Mouse (Mus musculus): ENCODE results near the gene Ppp2r5c.

Ppp2r5c gene

DNA sequence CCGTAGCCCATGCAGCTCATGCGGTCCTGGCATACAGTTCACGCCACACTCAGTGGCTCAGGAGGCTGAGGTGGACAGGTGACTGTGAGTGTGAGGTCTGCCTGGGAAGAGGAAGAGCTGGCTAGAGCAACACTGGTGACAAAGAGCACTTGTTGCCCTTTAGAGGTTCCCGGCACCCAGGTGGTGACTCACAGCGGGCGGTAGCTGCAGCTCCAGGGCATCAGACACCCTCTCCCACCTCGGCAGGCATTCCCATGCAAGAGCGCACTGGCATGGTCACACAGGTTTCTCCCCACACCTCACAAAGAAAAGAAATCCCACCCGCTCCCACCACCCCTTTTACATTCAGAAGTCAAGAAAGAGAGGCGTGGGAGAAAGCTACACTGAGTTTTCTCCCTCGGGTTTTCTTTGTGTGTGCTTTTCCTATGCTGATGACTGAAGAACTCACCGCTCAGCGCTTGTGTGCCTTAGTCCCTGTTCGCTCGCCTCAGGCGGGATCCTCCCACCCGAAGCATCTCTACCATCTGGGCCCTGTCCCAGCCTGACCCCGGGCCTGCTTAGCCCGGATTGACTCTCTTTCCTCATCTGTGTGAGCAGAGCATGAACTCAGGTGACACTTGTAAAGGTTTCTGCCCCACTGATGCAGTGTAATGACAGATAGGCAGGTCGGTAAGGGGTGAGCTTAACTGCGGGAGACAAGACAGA is 108.8 kb downstream of the Ppp2r5c start:
- no peak for DNase-seq (ENCODE audit: low read depth, low spot score)

DNA sequence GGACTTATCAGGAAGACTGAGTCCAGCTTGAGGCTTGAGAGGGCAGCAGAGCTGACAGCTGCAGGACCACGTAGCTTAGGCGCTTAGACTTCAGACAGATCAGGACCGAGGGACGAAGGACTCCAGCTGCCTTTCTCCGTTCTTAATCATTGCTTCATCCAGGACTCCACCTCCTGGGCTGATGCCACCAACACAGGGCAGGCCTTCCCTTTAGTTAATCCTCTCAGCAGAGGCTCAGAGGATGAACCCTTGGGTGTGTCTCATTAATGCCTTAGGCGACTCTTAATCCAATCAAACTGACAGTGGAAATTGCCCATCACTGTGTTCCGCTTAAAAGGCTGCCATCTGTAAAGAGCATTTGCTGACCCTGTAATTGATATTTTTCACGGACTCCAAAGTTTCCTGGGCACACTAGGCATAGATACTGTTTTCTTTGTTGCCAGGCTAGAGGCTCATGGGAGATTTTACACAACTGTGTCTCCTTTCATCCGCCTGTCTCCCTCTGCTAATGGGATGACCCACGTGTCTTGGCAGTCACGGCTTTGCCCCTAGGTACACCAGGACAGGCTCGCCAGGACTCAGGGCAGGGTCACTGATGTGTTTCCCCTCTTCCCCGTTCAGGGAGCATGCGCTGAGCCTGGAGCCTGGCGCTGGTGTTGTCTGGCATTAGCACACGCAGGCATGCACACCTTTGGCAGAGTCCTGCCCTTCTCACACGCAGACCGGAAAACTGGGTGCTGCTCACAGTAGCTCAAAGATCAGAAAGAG is 110.1 kb downstream of the Ppp2r5c start:
- DNase-seq (ENCODE audit: low read depth, low spot score): no peak

DNA sequence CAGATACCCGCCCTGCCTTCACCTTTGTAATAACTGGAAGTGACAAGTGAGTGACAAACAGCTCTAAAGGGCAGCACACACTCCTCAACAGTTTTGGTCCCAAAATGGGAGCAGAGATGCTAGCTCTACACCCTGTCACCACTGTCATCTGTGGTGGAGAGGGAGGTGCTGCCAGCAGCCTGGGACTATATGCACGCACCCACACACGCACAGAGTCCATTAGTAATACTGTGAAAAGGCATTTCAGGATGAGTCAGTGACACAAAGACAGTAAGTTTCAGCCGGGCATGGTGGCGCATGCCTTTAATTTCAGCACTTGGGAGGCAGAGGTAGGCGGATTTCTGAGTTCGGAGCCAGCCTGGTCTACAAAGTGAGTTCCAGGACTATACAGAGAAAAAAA is 111.3 kb downstream of the Ppp2r5c start:
- DNase-seq (ENCODE audit: low read depth, low spot score): no peak

DNA sequence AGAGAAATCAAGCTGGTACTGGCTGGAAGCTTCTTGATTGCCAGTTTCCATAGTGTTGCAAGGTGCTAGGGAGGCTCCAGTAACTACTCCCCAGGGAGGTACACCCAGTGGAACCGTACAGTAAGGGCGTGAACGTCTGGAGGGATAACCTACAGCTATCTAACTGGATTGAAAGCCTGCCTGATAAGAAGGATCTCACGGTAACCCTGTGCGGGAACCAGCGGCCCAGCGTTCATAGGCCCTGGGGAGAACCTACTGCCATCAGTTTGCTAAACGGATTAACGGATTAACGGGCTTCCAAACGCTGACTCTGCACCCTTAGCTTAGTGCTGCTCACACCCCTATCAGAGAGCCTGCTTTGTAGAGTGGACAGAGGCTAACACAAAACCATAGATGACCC is 116.5 kb downstream of the Ppp2r5c start:
- no peak for DNase-seq (ENCODE audit: low read depth, low spot score)

DNA sequence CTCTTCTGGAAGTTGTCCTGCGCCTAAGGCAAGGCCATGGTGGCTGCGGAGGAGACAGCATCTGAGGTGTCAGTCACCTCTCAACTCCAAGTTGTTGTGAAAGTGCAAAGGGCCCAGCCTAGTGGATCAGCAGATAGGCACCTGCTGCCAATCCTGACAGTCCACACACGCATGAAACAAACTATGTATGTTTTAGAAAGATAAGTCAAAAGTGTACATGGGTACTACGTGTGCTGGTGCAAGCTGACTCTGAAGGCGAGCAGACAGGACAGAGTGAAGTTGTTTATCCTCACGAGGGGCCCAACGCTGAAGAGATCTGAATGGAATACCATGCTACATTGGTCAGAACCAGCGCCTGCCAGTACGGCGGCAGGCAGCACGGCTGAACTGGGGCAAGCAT is 117.9 kb downstream of the Ppp2r5c start:
- no peak for DNase-seq (ENCODE audit: low read depth, low spot score)

GRCm38 (mm10) chr12:110566366-110566765 is 119.4 kb downstream of the Ppp2r5c start:
- no peak for DNase-seq (ENCODE audit: low read depth, low spot score)

DNA sequence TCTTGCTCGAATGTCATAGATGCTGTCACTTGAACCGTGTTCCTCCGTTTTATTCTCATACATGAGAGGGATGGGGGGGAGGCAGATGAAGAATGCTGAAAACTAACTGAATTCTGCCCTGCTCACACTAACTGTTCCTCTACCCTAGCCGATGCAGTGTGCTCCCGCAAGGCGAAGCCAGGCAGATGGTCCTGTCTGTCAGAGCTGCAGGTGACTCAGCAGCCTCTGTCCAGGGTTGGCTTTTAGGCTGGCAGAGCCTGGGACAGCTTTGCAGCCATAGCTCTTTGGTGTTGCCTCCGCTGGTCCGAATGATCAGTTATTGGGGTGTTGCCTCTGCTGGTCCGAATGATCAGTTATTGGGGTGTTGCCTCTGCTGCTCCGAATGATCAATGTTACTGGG is 124.1 kb downstream of the Ppp2r5c start:
- DNase-seq (ENCODE audit: low read depth, low spot score): no peak

DNA sequence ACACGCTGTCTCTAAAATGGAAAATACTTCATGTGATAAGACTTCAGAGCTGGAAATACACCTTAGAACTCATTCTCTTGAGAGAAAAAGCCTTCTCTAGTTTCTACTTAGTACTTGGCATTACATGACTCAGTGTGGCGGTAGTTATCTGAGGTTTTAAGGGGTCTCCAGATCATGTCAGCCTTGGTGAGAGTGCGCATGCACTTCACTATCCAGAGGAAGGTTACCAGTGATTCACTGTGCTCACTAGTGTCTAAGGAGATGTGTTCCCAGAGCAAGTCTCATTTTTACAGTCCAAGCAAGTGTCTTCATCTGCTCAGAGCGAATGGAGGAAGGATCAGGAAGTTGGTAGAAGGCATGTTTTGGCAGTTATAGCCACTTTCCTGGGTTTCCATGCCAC is 125.4 kb downstream of the Ppp2r5c start:
- no peak for DNase-seq (ENCODE audit: low read depth, low spot score)

- DNase-seq (ENCODE audit: low read depth, low spot score): no peak
Measured at GRCm38 (mm10) chr12:110573635-110574034, 126.7 kb downstream of the Ppp2r5c start.

DNA sequence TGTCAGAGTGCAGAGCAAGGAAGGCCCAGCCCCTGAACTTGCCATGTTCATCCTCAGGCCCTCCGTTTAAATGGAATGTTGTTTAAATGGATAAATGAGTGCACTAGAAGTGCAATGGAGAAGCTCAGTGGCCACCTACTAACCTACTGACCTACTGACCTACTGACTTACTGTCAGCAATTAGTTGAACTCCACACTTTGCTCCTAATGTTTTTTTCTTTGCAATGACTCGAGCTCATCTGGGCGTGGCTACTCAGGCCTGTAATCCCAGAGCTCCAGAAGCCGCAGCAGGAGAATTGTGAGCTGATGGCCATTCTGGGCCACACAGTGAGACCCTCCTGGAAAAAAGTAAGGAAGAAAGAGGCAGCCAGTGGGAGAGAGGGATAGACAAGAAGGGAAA is 129.0 kb downstream of the Ppp2r5c start:
- DNase-seq (ENCODE audit: low read depth, low spot score): no peak

DNA sequence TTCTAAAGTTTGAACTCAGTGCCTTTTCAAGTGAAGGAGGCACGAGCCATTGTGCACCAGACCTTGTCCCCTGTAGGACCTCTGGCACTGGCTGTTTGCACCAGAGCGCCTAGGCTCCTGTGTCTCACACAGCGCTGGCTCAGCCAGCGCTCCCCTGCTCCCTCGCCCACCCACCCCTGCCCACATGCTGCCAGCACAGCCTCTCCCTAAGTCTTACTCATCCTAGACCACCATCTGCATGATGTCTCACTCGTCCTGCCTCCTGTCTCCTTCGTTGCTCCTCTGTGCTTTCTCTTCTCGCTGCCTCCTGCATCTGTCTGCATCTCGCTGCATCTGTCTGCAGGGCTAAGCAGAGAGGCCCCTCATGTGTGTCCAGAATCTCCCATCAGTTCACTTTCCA is 131.4 kb downstream of the Ppp2r5c start:
- no peak for DNase-seq (ENCODE audit: low read depth, low spot score)

DNA sequence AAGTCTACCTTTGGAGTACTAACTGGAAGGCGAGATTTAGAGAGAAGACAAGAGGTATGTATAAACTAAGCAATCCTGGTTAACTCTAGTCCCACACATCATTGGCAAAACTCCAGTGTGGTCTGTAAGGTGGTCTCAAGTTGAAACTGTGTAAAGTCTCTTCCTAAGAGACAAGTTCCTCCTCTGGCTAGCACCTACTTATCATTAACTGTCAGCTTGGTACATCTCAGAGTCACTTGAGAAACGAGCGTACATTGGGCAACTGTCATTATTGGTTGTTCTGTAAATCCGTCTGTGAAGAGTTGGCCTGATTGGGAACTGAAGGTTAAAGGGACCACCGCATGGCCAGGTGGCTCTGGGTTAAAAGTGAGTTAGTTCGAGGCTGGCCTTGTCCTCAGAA is 141.7 kb downstream of the Ppp2r5c start:
- no peak for DNase-seq (ENCODE audit: low read depth, low spot score)

DNA sequence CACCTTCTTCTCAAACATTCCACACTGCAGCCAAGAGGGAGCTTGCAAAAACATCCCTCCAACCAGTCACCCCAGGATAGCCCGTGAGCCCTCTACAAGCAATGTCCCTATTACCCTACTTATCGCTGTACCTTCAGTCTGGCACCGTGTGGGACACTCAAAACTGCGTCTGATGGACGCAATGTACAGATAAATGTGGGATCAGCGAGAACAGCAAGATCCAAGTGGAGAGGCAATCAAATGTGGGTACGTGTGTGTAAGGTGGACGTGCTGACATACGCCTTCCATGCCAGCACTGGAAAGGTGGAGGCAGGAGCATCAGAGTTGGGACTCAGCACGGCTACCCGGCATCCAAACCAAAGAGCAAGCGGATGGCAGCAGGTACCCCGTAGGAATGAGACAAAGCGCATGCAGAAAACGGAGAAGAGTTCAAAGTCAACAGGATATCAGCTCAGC is 143.9 kb downstream of the Ppp2r5c start:
- DNase-seq (ENCODE audit: low read depth, low spot score): no peak

DNA sequence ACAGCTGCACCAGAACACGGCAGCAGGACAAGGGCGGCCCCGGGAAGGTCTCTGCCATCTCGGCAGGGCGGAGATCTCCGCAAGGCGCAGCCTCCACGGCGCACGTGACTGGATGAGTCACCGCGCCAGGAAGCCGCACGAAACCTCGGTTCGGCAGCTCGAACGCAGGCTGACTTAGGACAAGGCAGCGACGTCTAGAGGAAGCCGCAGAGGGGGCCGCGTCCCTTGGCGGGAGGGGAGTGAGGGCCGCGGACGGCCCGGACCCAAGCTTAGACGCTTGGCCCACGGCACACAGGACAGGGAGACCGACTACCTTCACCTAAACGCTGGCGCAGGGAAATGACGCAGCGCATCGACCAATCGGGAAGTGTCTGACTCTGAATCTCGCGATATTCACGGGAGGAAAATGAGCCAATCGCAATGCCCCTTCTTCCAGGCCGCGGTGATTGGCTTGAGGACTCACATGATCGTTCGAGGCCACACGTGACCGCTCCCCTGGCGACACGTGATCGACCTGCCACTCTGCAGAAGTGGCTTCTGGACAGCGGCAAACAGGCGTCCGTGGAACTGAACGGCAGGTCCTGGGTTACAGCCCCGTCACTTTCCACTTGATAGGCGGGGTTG is 144.5 kb downstream of the Ppp2r5c start:
- peak; percentile 98 for DNase-seq (ENCODE audit: low read depth, low spot score)

- no peak for DNase-seq (ENCODE audit: low read depth, low spot score)
Measured at GRCm38 (mm10) chr12:110598527-110598926, 151.6 kb downstream of the Ppp2r5c start.

- DNase-seq (ENCODE audit: low read depth, low spot score): no peak
Measured at GRCm38 (mm10) chr12:110599791-110600190, 152.9 kb downstream of the Ppp2r5c start.

GRCm38 (mm10) chr12:110600225-110600991 is 153.5 kb downstream of the Ppp2r5c start:
- DNase-seq (ENCODE audit: low read depth, low spot score): no peak

DNA sequence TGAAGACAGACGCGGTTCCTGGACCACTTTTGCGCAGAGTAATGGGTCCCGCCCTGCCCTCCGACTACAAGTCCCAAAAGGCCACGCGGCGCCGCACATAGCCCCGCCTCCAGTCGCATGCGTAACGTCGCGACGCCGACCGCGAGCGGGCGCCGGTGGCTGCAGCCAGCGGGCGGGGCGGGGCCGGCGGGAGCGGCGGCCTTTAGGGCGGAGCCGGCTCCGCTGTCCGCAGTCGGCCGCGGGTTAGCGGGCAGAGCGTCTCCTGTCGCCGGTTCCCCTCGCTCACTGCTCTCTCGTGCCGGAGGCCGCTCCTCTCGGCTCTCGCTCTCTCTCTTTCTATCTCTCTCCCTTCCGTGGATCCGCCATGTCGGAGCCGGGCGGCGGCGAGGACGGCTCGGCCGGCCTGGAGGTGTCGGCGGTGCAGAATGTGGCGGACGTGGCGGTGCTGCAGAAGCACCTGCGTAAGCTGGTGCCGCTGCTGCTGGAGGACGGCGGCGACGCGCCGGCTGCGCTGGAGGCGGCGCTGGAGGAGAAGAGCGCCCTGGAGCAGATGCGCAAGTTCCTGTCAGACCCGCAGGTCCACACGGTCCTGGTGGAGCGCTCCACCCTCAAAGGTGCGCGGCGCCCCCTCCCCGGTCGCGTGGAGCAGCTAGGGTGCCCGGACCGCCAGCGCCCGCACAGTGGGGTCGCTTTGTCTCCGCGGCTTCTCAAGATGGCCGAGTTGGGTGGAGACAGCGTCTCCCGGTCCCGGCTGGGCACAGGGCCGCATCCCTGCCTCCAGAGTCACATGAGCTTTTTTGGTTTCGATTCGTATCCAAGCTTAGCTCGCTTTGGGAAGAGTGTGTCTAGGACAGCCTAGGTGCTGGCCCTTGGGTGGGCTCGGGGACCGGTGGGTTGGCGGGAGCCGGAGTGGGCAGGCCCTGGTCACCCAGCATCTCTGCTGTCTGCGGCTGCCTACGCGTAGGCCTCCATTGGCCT is 154.6 kb downstream of the Ppp2r5c start, which contains the start of gene Dync1h1:
Dync1h1 (plus strand) TSS at position 212 of the 978 bp plus-strand sequence.
- DNase-seq (ENCODE audit: low read depth, low spot score): peak; percentile 72

DNA sequence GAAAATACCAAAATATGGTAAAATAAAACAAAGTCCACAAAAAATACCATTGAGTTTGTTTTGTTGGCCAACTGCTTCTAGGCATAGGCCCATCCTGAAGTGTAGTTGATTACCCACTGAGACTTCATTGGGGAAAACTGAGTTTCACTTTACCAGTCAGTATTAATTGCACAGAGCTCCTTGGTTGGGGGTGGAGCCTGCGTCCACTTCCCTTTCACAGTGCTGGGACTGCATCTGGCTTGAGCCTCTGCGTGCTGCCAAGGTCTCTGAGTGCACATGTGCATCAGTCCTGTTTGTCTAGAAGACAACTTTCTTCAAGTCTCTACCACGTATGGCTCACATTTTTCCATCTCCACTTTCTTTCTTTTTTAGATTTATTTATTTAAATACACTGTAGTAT is 159.2 kb downstream of the Ppp2r5c start:
- DNase-seq (ENCODE audit: low read depth, low spot score): no peak

DNA sequence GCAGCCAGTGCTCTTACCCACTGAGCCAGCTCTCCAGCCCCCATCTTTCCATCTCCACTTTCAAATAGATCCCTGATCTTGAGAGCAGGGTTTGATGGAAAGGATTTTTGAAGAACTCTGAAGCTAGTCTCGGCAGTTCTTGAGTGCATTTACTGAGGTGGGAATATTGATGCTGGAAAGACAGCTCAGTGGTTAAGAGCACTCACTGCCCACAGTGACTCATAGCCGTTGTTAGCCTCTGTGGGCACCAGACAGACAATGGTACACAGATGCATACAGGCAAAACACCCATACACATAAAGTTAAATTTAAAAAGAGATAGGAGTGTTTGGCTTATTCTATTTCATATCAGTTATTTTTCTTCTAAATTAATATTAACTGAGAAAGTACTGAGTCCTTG is 159.8 kb downstream of the Ppp2r5c start:
- DNase-seq (ENCODE audit: low read depth, low spot score): no peak
